Mouse (Mus musculus): ENCODE measurements around the gene Rps6kl1.

- TF ChIP-seq CTCF (conservative IDR thresholded peaks at IDR 0.05; ENCODE audit: insufficient read depth, insufficient read length, low read depth, low read length) (no peak), POLR2A (IDR thresholded peaks at IDR 0.05; ENCODE audit: low read depth, low read length) (no peak)
Measured at GRCm38 (mm10) chr12:85177740-85178239, 26.7 kb upstream of the Rps6kl1 start, which contains the start of gene Pgf.

All from kidney, adult 2 months (tissue).